Mouse (Mus musculus): Measurements from ENCODE around the gene Rnf6. TPM values are rescaled to one million over a fixed set of nuclear protein-coding genes. Genes with fewer than 3 reads are reported as not detected.

The Rnf6 gene
- total RNA-seq (2014; rRNA removed), result 28.4 and 29.4 TPM in 2 replicates
- polyA plus RNA-seq (2012; rRNA removed), result 12.5 and 14.0 TPM in 2 replicates

DNA sequence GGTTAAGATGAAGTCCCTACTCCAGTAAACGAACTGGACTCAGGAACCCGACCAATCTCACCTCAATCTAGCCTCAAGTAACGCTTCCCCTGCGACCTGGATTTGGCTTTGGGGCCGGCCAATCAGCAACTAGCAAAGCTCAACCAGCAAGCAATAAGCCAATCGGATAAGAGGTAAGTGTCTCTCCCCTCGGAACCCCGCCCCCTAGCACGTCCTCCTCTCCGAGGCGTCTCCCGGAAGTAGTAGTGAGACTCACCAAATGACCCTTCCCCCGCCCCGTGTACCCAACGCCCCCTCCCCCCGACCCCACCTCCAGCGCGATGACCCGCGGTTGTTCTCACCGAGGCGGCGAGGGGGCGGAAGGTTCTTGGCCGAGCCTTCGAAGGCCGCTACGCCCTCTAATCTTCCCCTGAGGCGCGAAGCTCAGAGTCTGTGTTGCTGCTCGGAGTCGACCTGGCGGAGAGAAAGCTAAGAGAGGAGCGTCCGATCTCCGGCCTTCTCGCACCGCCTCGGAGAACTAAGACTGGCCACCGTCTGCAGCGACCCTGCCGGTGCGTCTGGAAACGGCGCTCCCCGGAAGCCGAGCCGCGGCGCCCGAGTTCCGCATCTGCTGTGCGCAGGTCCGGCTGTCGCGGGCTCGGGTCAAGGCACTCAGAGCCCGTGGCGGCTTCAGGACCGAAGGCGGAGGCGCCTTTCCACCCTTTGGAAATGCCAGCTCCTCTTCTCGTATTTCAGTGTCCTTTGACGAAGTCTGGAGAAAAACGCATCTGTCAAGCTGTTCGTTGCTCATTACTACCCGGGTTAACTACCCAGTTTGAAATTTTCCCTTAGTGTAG, at the start of gene Rnf6:
Rnf6 (minus strand) TSS at position 677 of the 836 bp plus-strand sequence.
- H3K36me3 ChIP-seq (ENCODE audit: control insufficient read depth, insufficient read depth, low read length), result peaks cover 24% of the 10 kb centered on the region
- H3K27ac ChIP-seq (replicated peaks; ENCODE audit: insufficient read depth, low read depth, low read length), result peak within 1 kb of the TSS; percentile 99
- H3K27me3 ChIP-seq (ENCODE audit: control insufficient read depth, insufficient read depth, low read length), result no peaks in the 10 kb centered on the region
- H3K4me3 ChIP-seq (ENCODE audit: insufficient read depth, low read depth, low read length), result peak within 1 kb of the TSS; percentile 93
- WGBS, result under 1% methylated on average over 66 of the region's 67 CpGs
- DNase-seq (ENCODE audit: extremely low read depth, low read depth, low spot score), result peak; percentile 95
- H3K4me1 ChIP-seq (ENCODE audit: control insufficient read depth, insufficient read depth, low read length), result peaks cover 11% of the 10 kb centered on the region
- H3K9ac ChIP-seq (ENCODE audit: low read depth, low read length), result peak within 1 kb of the TSS; percentile 87
- H3K79me2 ChIP-seq (ENCODE audit: control insufficient read depth, insufficient read depth, low read length), result peaks cover 3% of the 10 kb centered on the region; the same call in 1 of the 2 replicates
- TF ChIP-seq CTCF (IDR thresholded peaks at IDR 0.05; ENCODE audit: low read depth, low read length) (0 out of 2 replicates have a peak, but pooled peaks have one; percentile 14), POLR2A (IDR thresholded peaks at IDR 0.05; ENCODE audit: extremely low read depth, insufficient read depth, low read length) (peak; percentile 75; the same call in 1 of the 2 replicates)

- H3K36me3 ChIP-seq (ENCODE audit: control insufficient read depth, insufficient read depth, low read length), result peaks cover 7% of the 10 kb centered on the region
- TF ChIP-seq CTCF (IDR thresholded peaks at IDR 0.05; ENCODE audit: low read depth, low read length) (no peak), POLR2A (IDR thresholded peaks at IDR 0.05; ENCODE audit: extremely low read depth, insufficient read depth, low read length) (no peak)
- H3K27ac ChIP-seq (replicated peaks; ENCODE audit: insufficient read depth, low read depth, low read length), result peak overlapping the region; percentile 21; the same call in 1 of the 2 replicates
- H3K9ac ChIP-seq (ENCODE audit: low read depth, low read length), result no peak overlapping the region
- WGBS, result 45% methylated on average over 9 of the region's 9 CpGs
- no peak overlapping the region for H3K4me3 ChIP-seq (ENCODE audit: insufficient read depth, low read depth, low read length)
- H3K27me3 ChIP-seq (ENCODE audit: control insufficient read depth, insufficient read depth, low read length), result no peaks in the 10 kb centered on the region
- peaks cover 12% of the 10 kb centered on the region for H3K4me1 ChIP-seq (ENCODE audit: control insufficient read depth, insufficient read depth, low read length)
- peaks cover 15% of the 10 kb centered on the region; the same call in 1 of the 2 replicates for H3K79me2 ChIP-seq (ENCODE audit: control insufficient read depth, insufficient read depth, low read length)
- peak; percentile 93 for DNase-seq (ENCODE audit: extremely low read depth, low read depth, low spot score)
These were observed 49.2 kb upstream of the Rnf6 start for GRCm38 (mm10) chr5:146270593-146270992.

DNA sequence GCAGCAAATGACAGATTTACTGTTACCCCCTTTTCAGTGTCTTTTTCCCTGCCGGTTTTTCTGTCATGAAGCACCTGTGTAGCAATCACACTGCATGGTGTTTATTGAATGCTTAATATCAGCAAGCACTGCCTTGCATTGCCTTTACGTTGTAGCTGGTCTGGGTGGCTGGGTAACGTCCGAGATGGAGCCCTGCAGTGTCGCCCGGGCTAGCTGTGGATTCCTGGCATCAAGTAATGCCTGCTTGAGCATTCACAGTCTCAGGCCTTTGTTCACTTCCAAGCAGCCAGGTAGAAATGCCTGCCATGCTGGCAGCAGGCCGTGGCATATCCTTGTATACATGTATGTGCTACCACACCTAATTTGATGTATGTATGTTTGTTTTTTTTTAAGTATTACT, 46.4 kb upstream of the Rnf6 start:
- H3K27me3 ChIP-seq (ENCODE audit: control insufficient read depth, insufficient read depth, low read length), result no peaks in the 10 kb centered on the region
- H3K36me3 ChIP-seq (ENCODE audit: control insufficient read depth, insufficient read depth, low read length), result peaks cover under 1% of the 10 kb centered on the region; the same call in 1 of the 2 replicates
- H3K9ac ChIP-seq (ENCODE audit: low read depth, low read length), result no peak overlapping the region
- TF ChIP-seq POLR2A (IDR thresholded peaks at IDR 0.05; ENCODE audit: extremely low read depth, insufficient read depth, low read length), result no peak
- TF ChIP-seq CTCF (IDR thresholded peaks at IDR 0.05; ENCODE audit: low read depth, low read length), result no peak
- H3K79me2 ChIP-seq (ENCODE audit: control insufficient read depth, insufficient read depth, low read length), result peaks cover 12% of the 10 kb centered on the region; the same call in 1 of the 2 replicates
- peaks cover 12% of the 10 kb centered on the region for H3K4me1 ChIP-seq (ENCODE audit: control insufficient read depth, insufficient read depth, low read length)
- no peak overlapping the region; the same call in 1 of the 2 replicates for H3K27ac ChIP-seq (replicated peaks; ENCODE audit: insufficient read depth, low read depth, low read length)
- H3K4me3 ChIP-seq (ENCODE audit: insufficient read depth, low read depth, low read length), result no peak overlapping the region
- DNase-seq (ENCODE audit: extremely low read depth, low read depth, low spot score), result no peak
- 83% methylated on average over 7 of the region's 7 CpGs for WGBS

- Histone ChIP-seq H3K4me1 (ENCODE audit: control insufficient read depth, insufficient read depth, low read length) (peaks cover 12% of the 10 kb centered on the region), H3K27me3 (ENCODE audit: control insufficient read depth, insufficient read depth, low read length) (no peaks in the 10 kb centered on the region), H3K36me3 (ENCODE audit: control insufficient read depth, insufficient read depth, low read length) (no peaks in the 10 kb centered on the region), H3K4me3 (ENCODE audit: insufficient read depth, low read depth, low read length) (no peak overlapping the region), H3K79me2 (ENCODE audit: control insufficient read depth, insufficient read depth, low read length) (peaks cover 3% of the 10 kb centered on the region; the same call in 1 of the 2 replicates), H3K27ac (replicated peaks; ENCODE audit: insufficient read depth, low read depth, low read length) (no peak overlapping the region), H3K9ac (ENCODE audit: low read depth, low read length) (no peak overlapping the region)
- DNase-seq (ENCODE audit: extremely low read depth, low read depth, low spot score), result no peak
- TF ChIP-seq CTCF (IDR thresholded peaks at IDR 0.05; ENCODE audit: low read depth, low read length), result no peak
- no peak for TF ChIP-seq POLR2A (IDR thresholded peaks at IDR 0.05; ENCODE audit: extremely low read depth, insufficient read depth, low read length)
- 62% methylated on average over 5 of the region's 6 CpGs for WGBS
These were observed 44.7 kb upstream of the Rnf6 start for GRCm38 (mm10) chr5:146265934-146266591.

- H3K27me3 ChIP-seq (ENCODE audit: control insufficient read depth, insufficient read depth, low read length), result no peaks in the 10 kb centered on the region
- 35% methylated on average over 9 of the region's 9 CpGs for WGBS
- H3K4me3 ChIP-seq (ENCODE audit: insufficient read depth, low read depth, low read length), result no peak overlapping the region
- H3K9ac ChIP-seq (ENCODE audit: low read depth, low read length), result no peak overlapping the region
- peaks cover 8% of the 10 kb centered on the region; the same call in 1 of the 2 replicates for H3K79me2 ChIP-seq (ENCODE audit: control insufficient read depth, insufficient read depth, low read length)
- H3K4me1 ChIP-seq (ENCODE audit: control insufficient read depth, insufficient read depth, low read length), result no peaks in the 10 kb centered on the region; the same call in 1 of the 2 replicates
- peak; percentile 65 for DNase-seq (ENCODE audit: extremely low read depth, low read depth, low spot score)
- no peaks in the 10 kb centered on the region for H3K36me3 ChIP-seq (ENCODE audit: control insufficient read depth, insufficient read depth, low read length)
- no peak overlapping the region for H3K27ac ChIP-seq (replicated peaks; ENCODE audit: insufficient read depth, low read depth, low read length)
- TF ChIP-seq POLR2A (IDR thresholded peaks at IDR 0.05; ENCODE audit: extremely low read depth, insufficient read depth, low read length), result no peak
- TF ChIP-seq CTCF (IDR thresholded peaks at IDR 0.05; ENCODE audit: low read depth, low read length), result peak; percentile 78
These were observed 38.6 kb upstream of the Rnf6 start for GRCm38 (mm10) chr5:146260003-146260402.
